Mouse (Mus musculus): ENCODE measurements around the gene Itgb5. TPM values are rescaled to one million over a fixed set of nuclear protein-coding genes. Genes with fewer than 3 reads are reported as not detected.

Gene Itgb5
- polyA plus RNA-seq, 1 experiment from 2014 or later = 31.0 TPM

GRCm38 (mm10) chr16:33883046-33883975, 53.8 kb downstream of the Itgb5 start:
- H3K27me3 ChIP-seq = no peaks in the 10 kb centered on the region
- WGBS = 26% methylated on average over 16 of the region's 16 CpGs
- no peaks in the 10 kb centered on the region for H3K9me3 ChIP-seq
- no peaks in the 10 kb centered on the region for H3K36me3 ChIP-seq
- H3K4me3 ChIP-seq = no peak overlapping the region
- ATAC-seq (ENCODE audit: low FRiP score, low read depth) = no peak
- H3K27ac ChIP-seq (replicated peaks) = peak overlapping the region; percentile 52
- H3K4me1 ChIP-seq = peaks cover 21% of the 10 kb centered on the region
- no peak overlapping the region for H3K9ac ChIP-seq (replicated peaks)
- H3K4me2 ChIP-seq (replicated peaks) = no peak overlapping the region

GRCm38 (mm10) chr16:33884201-33884600, 54.7 kb downstream of the Itgb5 start:
- WGBS = 78% methylated on average over 5 of the region's 5 CpGs
- H3K9me3 ChIP-seq = no peaks in the 10 kb centered on the region
- H3K27ac ChIP-seq (replicated peaks) = peak overlapping the region; percentile 52
- H3K4me2 ChIP-seq (replicated peaks) = no peak overlapping the region
- no peaks in the 10 kb centered on the region for H3K36me3 ChIP-seq
- no peak overlapping the region for H3K4me3 ChIP-seq
- H3K4me1 ChIP-seq = peaks cover 18% of the 10 kb centered on the region
- no peaks in the 10 kb centered on the region for H3K27me3 ChIP-seq
- H3K9ac ChIP-seq (replicated peaks) = no peak overlapping the region
- no peak for ATAC-seq (ENCODE audit: low FRiP score, low read depth)

GRCm38 (mm10) chr16:33885021-33885471, 55.6 kb downstream of the Itgb5 start:
- 86% methylated on average over 11 of the region's 11 CpGs for WGBS
- Histone ChIP-seq H3K9me3 (no peaks in the 10 kb centered on the region), H3K4me3 (no peak overlapping the region), H3K36me3 (no peaks in the 10 kb centered on the region), H3K4me1 (peaks cover 18% of the 10 kb centered on the region), H3K4me2 (replicated peaks) (no peak overlapping the region), H3K9ac (replicated peaks) (no peak overlapping the region), H3K27me3 (no peaks in the 10 kb centered on the region), H3K27ac (replicated peaks) (no peak overlapping the region)
- no peak for ATAC-seq (ENCODE audit: low FRiP score, low read depth)

GRCm38 (mm10) chr16:33885671-33886328, 56.3 kb downstream of the Itgb5 start:
- Histone ChIP-seq H3K4me1 (peaks cover 18% of the 10 kb centered on the region), H3K4me3 (no peak overlapping the region), H3K27me3 (no peaks in the 10 kb centered on the region), H3K9ac (replicated peaks) (no peak overlapping the region), H3K27ac (replicated peaks) (no peak overlapping the region), H3K4me2 (replicated peaks) (no peak overlapping the region), H3K36me3 (no peaks in the 10 kb centered on the region), H3K9me3 (no peaks in the 10 kb centered on the region)
- 92% methylated on average over 14 of the region's 14 CpGs for WGBS
- ATAC-seq (ENCODE audit: low FRiP score, low read depth) = no peak

- no peaks in the 10 kb centered on the region for H3K27me3 ChIP-seq
- ATAC-seq (ENCODE audit: low FRiP score, low read depth) = no peak
- H3K4me1 ChIP-seq = peaks cover 21% of the 10 kb centered on the region
- H3K4me3 ChIP-seq = no peak overlapping the region
- H3K4me2 ChIP-seq (replicated peaks) = no peak overlapping the region
- WGBS = 76% methylated on average over 6 of the region's 6 CpGs
- no peak overlapping the region for H3K9ac ChIP-seq (replicated peaks)
- no peaks in the 10 kb centered on the region for H3K36me3 ChIP-seq
- H3K27ac ChIP-seq (replicated peaks) = no peak overlapping the region
- no peaks in the 10 kb centered on the region for H3K9me3 ChIP-seq
Observed at GRCm38 (mm10) chr16:33886665-33887064, 57.2 kb downstream of the Itgb5 start.

GRCm38 (mm10) chr16:33887981-33888380, 58.5 kb downstream of the Itgb5 start:
- Histone ChIP-seq H3K27ac (replicated peaks) (no peak overlapping the region), H3K9me3 (no peaks in the 10 kb centered on the region), H3K9ac (replicated peaks) (no peak overlapping the region), H3K4me1 (peaks cover 26% of the 10 kb centered on the region), H3K36me3 (no peaks in the 10 kb centered on the region), H3K4me3 (no peak overlapping the region), H3K4me2 (replicated peaks) (no peak overlapping the region), H3K27me3 (no peaks in the 10 kb centered on the region)
- WGBS = 83% methylated on average over 2 of the region's 2 CpGs
- ATAC-seq (ENCODE audit: low FRiP score, low read depth) = no peak

GRCm38 (mm10) chr16:33889000-33889607, 59.6 kb downstream of the Itgb5 start:
- ATAC-seq (ENCODE audit: low FRiP score, low read depth) = no peak
- WGBS = 86% methylated on average over 13 of the region's 13 CpGs
- no peak overlapping the region for H3K27ac ChIP-seq (replicated peaks)
- H3K36me3 ChIP-seq = no peaks in the 10 kb centered on the region
- no peak overlapping the region for H3K9ac ChIP-seq (replicated peaks)
- H3K9me3 ChIP-seq = no peaks in the 10 kb centered on the region
- H3K4me2 ChIP-seq (replicated peaks) = no peak overlapping the region
- no peak overlapping the region for H3K4me3 ChIP-seq
- H3K4me1 ChIP-seq = peaks cover 15% of the 10 kb centered on the region
- H3K27me3 ChIP-seq = no peaks in the 10 kb centered on the region

- H3K27ac ChIP-seq (replicated peaks) = no peak overlapping the region
- no peak for ATAC-seq (ENCODE audit: low FRiP score, low read depth)
- no peaks in the 10 kb centered on the region for H3K36me3 ChIP-seq
- WGBS = 68% methylated on average over 8 of the region's 8 CpGs
- peaks cover 10% of the 10 kb centered on the region for H3K4me1 ChIP-seq
- no peak overlapping the region for H3K4me3 ChIP-seq
- no peaks in the 10 kb centered on the region for H3K9me3 ChIP-seq
- H3K4me2 ChIP-seq (replicated peaks) = no peak overlapping the region
- H3K27me3 ChIP-seq = no peaks in the 10 kb centered on the region
- no peak overlapping the region for H3K9ac ChIP-seq (replicated peaks)
Observed at GRCm38 (mm10) chr16:33891099-33891498, 61.6 kb downstream of the Itgb5 start.

- H3K27me3 ChIP-seq = no peaks in the 10 kb centered on the region
- no peak overlapping the region for H3K9ac ChIP-seq (replicated peaks)
- H3K4me3 ChIP-seq = no peak overlapping the region
- WGBS = 58% methylated on average over 14 of the region's 14 CpGs
- no peak for ATAC-seq (ENCODE audit: low FRiP score, low read depth)
- H3K27ac ChIP-seq (replicated peaks) = no peak overlapping the region
- H3K4me1 ChIP-seq = peaks cover 10% of the 10 kb centered on the region
- no peak overlapping the region for H3K4me2 ChIP-seq (replicated peaks)
- no peaks in the 10 kb centered on the region for H3K9me3 ChIP-seq
- H3K36me3 ChIP-seq = no peaks in the 10 kb centered on the region
Observed at GRCm38 (mm10) chr16:33891561-33892281, 62.3 kb downstream of the Itgb5 start.

GRCm38 (mm10) chr16:33892539-33892938, 63.1 kb downstream of the Itgb5 start:
- peaks cover 10% of the 10 kb centered on the region for H3K4me1 ChIP-seq
- no peak overlapping the region for H3K4me2 ChIP-seq (replicated peaks)
- H3K9me3 ChIP-seq = no peaks in the 10 kb centered on the region
- WGBS = 73% methylated on average over 6 of the region's 6 CpGs
- H3K27me3 ChIP-seq = no peaks in the 10 kb centered on the region
- H3K27ac ChIP-seq (replicated peaks) = no peak overlapping the region
- ATAC-seq (ENCODE audit: low FRiP score, low read depth) = no peak
- no peak overlapping the region for H3K9ac ChIP-seq (replicated peaks)
- H3K4me3 ChIP-seq = no peak overlapping the region
- H3K36me3 ChIP-seq = no peaks in the 10 kb centered on the region

- no peak overlapping the region for H3K27ac ChIP-seq (replicated peaks)
- H3K4me1 ChIP-seq = peaks cover 10% of the 10 kb centered on the region
- 94% methylated on average over 4 of the region's 4 CpGs for WGBS
- H3K27me3 ChIP-seq = no peaks in the 10 kb centered on the region
- H3K4me3 ChIP-seq = no peak overlapping the region
- no peak overlapping the region for H3K4me2 ChIP-seq (replicated peaks)
- ATAC-seq (ENCODE audit: low FRiP score, low read depth) = no peak
- H3K36me3 ChIP-seq = no peaks in the 10 kb centered on the region
- H3K9me3 ChIP-seq = no peaks in the 10 kb centered on the region
- no peak overlapping the region for H3K9ac ChIP-seq (replicated peaks)
Observed at GRCm38 (mm10) chr16:33893796-33894195, 64.3 kb downstream of the Itgb5 start.
